Mouse (Mus musculus) gastrocnemius, adult 18-20 months (tissue): ENCODE results near the gene Fgfr2. TPM values are rescaled to one million over a fixed set of nuclear protein-coding genes. Genes with fewer than 3 reads are reported as not detected.

Experiments used
- DNase-seq: peaks from one replicate; pipeline ENCODE4 v3.0.0; 2021; ENCODE audit warnings: low spot score
- total RNA-seq, 2 experiments: library from RNA; stranded (reverse); gene quantifications; 2 replicates each; pipeline ENCODE4 v1.2.3; 2021

Gene Fgfr2
- total RNA-seq, 2 experiments from 2014 or later: 0.43 to 0.88 TPM

- peak; percentile 48 for DNase-seq
Observed at GRCm38 (mm10) chr7:133047287-133047686, 75.9 kb downstream of the Fgfr2 start.

- no peak for DNase-seq
Observed at GRCm38 (mm10) chr7:133044721-133045120, 78.4 kb downstream of the Fgfr2 start.

GRCm38 (mm10) chr7:133041784-133042183 lies 81.4 kb downstream of the Fgfr2 start:
- no peak for DNase-seq

- DNase-seq: peak; percentile 24
Observed at GRCm38 (mm10) chr7:133040688-133041345, 82.3 kb downstream of the Fgfr2 start.

GRCm38 (mm10) chr7:133039556-133040255 lies 83.4 kb downstream of the Fgfr2 start:
- no peak for DNase-seq

GRCm38 (mm10) chr7:133037618-133038017 lies 85.5 kb downstream of the Fgfr2 start:
- DNase-seq: no peak

GRCm38 (mm10) chr7:133037217-133037616 lies 85.9 kb downstream of the Fgfr2 start:
- no peak for DNase-seq

- DNase-seq: no peak
Observed at GRCm38 (mm10) chr7:133035901-133036300, 87.2 kb downstream of the Fgfr2 start.

- peak; percentile 71 for DNase-seq
Observed at GRCm38 (mm10) chr7:133032589-133033203, 90.5 kb downstream of the Fgfr2 start.

GRCm38 (mm10) chr7:133029496-133030047 lies 93.6 kb downstream of the Fgfr2 start:
- DNase-seq: no peak

GRCm38 (mm10) chr7:133029004-133029403 lies 94.1 kb downstream of the Fgfr2 start:
- DNase-seq: no peak

GRCm38 (mm10) chr7:133027930-133028329 lies 95.2 kb downstream of the Fgfr2 start:
- DNase-seq: no peak

- no peak for DNase-seq
Observed at GRCm38 (mm10) chr7:133024694-133025093, 98.5 kb downstream of the Fgfr2 start.

GRCm38 (mm10) chr7:133019481-133020020 lies 103.6 kb downstream of the Fgfr2 start:
- DNase-seq: no peak

- DNase-seq: no peak
Observed at GRCm38 (mm10) chr7:133018961-133019360, 104.2 kb downstream of the Fgfr2 start.

- peak; percentile 39 for DNase-seq
Observed at GRCm38 (mm10) chr7:133015416-133016070, 107.6 kb downstream of the Fgfr2 start.

- DNase-seq: no peak
Observed at GRCm38 (mm10) chr7:133014631-133015030, 108.5 kb downstream of the Fgfr2 start.

- DNase-seq: no peak
Observed at GRCm38 (mm10) chr7:133013923-133014322, 109.2 kb downstream of the Fgfr2 start.

GRCm38 (mm10) chr7:133012637-133013366 lies 110.3 kb downstream of the Fgfr2 start:
- DNase-seq: no peak

- no peak for DNase-seq
Observed at GRCm38 (mm10) chr7:133011611-133012010, 111.5 kb downstream of the Fgfr2 start.

- DNase-seq: peak; percentile 39
Observed at GRCm38 (mm10) chr7:133011191-133011590, 112.0 kb downstream of the Fgfr2 start.
